Mouse (Mus musculus): ENCODE measurements at regions not wholly inside any gene's neighbourhood (a gene's known extent, or its start where the extent isn't known, plus 50 kb on each side); places are given as distances from the start of the nearest gene placed in this dataset.

DNA sequence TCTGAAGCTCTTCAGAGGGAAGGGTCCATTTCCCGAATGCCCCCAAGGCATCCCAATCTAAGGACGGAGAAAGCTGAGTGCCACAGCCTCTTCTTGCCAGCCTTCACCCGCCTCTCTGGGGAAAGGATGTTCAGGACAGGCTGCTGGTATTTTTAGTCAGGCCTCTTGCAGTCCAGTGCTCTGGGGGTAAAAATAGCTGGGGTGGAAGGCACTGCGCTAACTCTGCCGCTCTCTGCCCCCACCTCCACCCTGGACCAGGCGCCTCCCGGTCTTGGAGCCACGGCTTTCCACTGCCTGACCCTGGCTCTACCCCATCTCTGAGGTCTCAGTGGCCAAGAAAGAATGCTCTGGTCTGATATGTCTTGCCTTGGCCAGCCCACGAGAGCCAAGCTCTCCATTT is 128.9 kb downstream of the Vegfa start:
- H3K9me3 ChIP-seq, result peaks cover 5% of the 10 kb centered on the region; the same call in 1 of the 2 replicates
- no peak overlapping the region for H3K27ac ChIP-seq
- no peak overlapping the region for H3K9ac ChIP-seq
- H3K27me3 ChIP-seq, result 0 out of 2 replicates have a peak, but pooled peaks cover 4% of the 10 kb centered on the region
- ATAC-seq (ENCODE audit: low FRiP score), result no peak
- H3K36me3 ChIP-seq (replicated peaks), result no peaks in the 10 kb centered on the region
- peaks cover 7% of the 10 kb centered on the region; the same call in 1 of the 2 replicates for H3K4me1 ChIP-seq
- no peak overlapping the region for H3K4me2 ChIP-seq
- H3K4me3 ChIP-seq (replicated peaks), result no peak overlapping the region
- WGBS, result 93% methylated on average over 9 of the region's 9 CpGs

DNA sequence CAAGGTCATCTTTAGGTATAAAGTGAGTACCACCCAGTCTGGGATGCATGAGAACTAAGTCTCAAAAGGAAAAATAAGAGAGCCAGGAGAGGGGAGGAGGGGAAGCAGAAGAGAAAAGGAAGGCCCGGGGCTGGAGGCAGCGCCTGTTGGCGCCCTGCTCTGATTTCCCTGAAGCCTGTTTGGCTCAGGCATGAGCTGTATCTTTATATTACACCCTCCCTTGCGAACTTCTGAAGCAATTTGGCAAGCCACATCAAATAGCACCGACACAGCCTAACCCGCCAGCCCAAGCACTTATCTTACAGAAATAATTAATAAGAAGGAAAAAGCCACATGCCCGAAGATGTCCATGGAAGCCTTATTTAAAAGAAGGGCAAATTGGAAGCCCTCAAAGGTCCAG is 129.5 kb downstream of the Vegfa start:
- no peak for ATAC-seq (ENCODE audit: low FRiP score)
- WGBS, result 96% methylated on average over 7 of the region's 7 CpGs
- Histone ChIP-seq H3K27ac (no peak overlapping the region), H3K9me3 (peaks cover 5% of the 10 kb centered on the region; the same call in 1 of the 2 replicates), H3K27me3 (0 out of 2 replicates have a peak, but pooled peaks cover 7% of the 10 kb centered on the region), H3K4me2 (no peak overlapping the region), H3K4me1 (0 out of 2 replicates have a peak, but pooled peaks cover 3% of the 10 kb centered on the region), H3K4me3 (replicated peaks) (no peak overlapping the region), H3K9ac (no peak overlapping the region), H3K36me3 (replicated peaks) (no peaks in the 10 kb centered on the region)

DNA sequence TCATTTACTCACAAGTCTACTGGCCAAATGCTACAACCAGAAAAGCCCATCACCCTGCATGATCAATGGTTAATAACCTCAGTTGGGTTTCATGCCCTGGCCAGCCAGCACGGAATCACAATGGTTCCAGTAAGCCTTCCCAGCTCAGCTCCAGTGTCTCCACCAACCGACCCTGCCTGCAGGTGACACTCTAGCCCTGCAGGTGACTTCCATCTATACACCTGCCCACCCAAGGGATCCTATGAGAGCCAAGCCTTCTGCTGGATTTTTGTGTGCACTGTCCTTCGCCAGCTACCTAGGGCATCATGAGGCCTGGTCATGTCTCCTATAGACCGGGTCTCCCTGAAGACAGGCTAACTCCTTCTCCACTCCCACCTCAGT is 135.3 kb downstream of the Vegfa start:
- Histone ChIP-seq H3K9me3 (peaks cover 5% of the 10 kb centered on the region; the same call in 1 of the 2 replicates), H3K4me3 (replicated peaks) (no peak overlapping the region), H3K27me3 (peaks cover 12% of the 10 kb centered on the region; the same call in 1 of the 2 replicates), H3K4me2 (no peak overlapping the region), H3K9ac (no peak overlapping the region), H3K27ac (no peak overlapping the region), H3K4me1 (peaks cover 16% of the 10 kb centered on the region), H3K36me3 (replicated peaks) (no peaks in the 10 kb centered on the region)
- WGBS, result 41% methylated on average over 4 of the region's 4 CpGs
- ATAC-seq (ENCODE audit: low FRiP score), result no peak

DNA sequence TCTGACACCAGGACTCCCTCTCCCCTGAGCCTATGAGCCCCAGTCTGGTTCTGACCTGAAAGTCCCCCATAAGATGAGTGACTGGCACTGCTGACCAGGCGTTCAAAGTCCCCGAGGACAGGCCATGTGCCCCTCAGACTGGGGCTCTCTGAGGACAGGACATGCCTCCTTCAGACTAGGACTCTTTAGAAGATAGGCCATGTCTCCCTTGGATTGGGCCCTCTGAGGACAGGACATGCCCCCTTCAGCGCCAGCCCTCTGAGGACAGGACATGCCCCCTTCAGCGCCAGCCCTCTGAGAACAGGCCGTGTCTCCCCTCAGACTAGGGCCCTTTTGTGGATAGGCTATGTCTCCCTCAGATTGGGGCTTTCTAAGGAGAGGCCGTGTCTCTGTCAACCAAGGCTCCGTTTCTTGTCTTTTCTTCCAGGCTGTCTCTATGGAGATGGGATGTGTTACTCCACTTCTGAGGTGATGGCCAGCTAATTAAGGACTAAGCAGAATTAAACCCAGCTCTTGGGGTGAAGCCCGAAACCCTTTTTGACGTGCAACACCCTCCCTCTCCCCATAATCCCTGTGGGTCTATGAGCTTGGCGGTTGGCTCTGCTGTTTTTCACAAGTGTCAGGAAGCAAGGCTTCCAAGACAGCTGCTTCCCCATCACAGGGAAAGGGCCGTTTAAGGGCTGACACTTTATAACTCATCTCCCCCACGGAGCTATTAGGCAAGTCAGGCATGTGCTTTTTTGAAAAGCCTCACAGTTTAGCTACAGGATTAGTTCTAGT is 135.8 kb downstream of the Vegfa start:
- Histone ChIP-seq H3K4me2 (no peak overlapping the region), H3K27ac (0 out of 2 replicates have a peak overlapping the region, but pooled peaks have one; percentile 42), H3K27me3 (peaks cover 12% of the 10 kb centered on the region; the same call in 1 of the 2 replicates), H3K9ac (no peak overlapping the region), H3K9me3 (peaks cover 5% of the 10 kb centered on the region; the same call in 1 of the 2 replicates), H3K36me3 (replicated peaks) (no peaks in the 10 kb centered on the region), H3K4me3 (replicated peaks) (no peak overlapping the region), H3K4me1 (peaks cover 16% of the 10 kb centered on the region)
- WGBS, result 25% methylated on average over 12 of the region's 12 CpGs
- ATAC-seq (ENCODE audit: low FRiP score), result no peak

DNA sequence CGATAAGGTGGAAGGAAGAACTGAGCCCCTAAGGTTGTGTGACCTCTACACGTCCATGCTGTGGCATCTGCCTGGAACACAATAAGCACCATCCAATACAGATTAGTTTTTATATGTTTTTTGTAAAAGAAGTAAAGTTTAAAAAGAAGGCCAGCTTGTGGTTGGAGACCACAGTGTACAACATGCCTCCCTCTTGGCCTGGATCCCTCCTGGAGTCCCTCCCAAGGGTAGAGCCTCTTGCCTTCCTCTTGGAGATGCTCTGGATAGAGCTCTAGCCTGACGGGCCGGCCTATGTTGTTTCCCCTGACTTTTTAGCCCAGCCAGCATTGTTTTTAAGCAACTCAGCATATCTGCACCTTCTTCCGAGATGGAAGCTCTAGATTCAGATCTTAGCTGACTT is 138.0 kb downstream of the Vegfa start:
- Histone ChIP-seq H3K4me3 (replicated peaks) (no peak overlapping the region), H3K4me1 (peaks cover 16% of the 10 kb centered on the region), H3K9ac (no peak overlapping the region), H3K9me3 (peaks cover 1% of the 10 kb centered on the region; the same call in 1 of the 2 replicates), H3K4me2 (no peak overlapping the region), H3K27ac (no peak overlapping the region), H3K36me3 (replicated peaks) (no peaks in the 10 kb centered on the region), H3K27me3 (peaks cover 20% of the 10 kb centered on the region)
- 88% methylated on average over 5 of the region's 5 CpGs for WGBS
- ATAC-seq (ENCODE audit: low FRiP score), result no peak

DNA sequence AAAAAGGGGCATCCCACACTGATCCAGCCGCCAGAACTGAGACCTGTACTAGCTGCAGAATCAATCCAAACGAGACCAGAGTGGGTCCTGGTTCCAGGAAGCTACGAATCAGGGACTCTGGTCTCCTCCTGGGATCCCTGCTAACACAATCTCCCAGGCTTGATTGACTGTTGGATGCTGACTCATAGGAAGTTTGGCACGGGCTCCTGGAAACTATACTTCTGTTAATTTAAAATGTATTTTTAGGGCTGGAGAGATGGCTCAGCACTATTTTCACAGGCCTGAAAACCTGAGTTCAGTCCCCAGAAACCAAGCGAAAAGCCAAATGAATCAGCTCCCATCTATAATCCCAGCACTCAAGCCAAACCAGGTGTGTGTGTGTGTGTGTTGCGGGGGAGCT is 138.5 kb downstream of the Vegfa start:
- Histone ChIP-seq H3K4me3 (replicated peaks) (no peak overlapping the region), H3K4me2 (no peak overlapping the region), H3K27me3 (peaks cover 20% of the 10 kb centered on the region), H3K9me3 (no peaks in the 10 kb centered on the region), H3K9ac (no peak overlapping the region), H3K36me3 (replicated peaks) (no peaks in the 10 kb centered on the region), H3K4me1 (peaks cover 16% of the 10 kb centered on the region), H3K27ac (no peak overlapping the region)
- WGBS, result 83% methylated on average over 6 of the region's 6 CpGs
- no peak for ATAC-seq (ENCODE audit: low FRiP score)

DNA sequence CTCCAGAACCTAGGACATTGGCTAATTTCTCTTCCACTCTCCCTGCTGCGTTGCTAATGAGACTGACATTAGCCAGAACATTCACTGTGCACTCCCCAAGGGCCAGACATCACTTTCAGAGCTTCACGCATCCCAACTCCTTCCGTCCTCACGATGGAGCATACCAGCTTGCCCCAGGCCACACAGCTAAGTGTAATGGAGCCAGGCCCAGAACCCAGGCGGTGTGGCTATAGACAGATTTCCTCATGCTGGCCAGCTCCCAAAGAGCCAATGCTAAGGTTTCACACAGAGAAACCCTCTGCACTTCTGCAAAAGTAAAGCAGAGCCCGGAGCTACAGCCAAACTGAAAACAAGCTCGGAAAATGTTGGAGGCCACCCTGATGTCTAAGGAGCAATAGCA is 139.1 kb downstream of the Vegfa start:
- Histone ChIP-seq H3K27ac (no peak overlapping the region), H3K9me3 (no peaks in the 10 kb centered on the region), H3K36me3 (replicated peaks) (no peaks in the 10 kb centered on the region), H3K4me3 (replicated peaks) (no peak overlapping the region), H3K4me2 (no peak overlapping the region), H3K9ac (no peak overlapping the region), H3K27me3 (peaks cover 17% of the 10 kb centered on the region), H3K4me1 (peaks cover 16% of the 10 kb centered on the region)
- 86% methylated on average over 7 of the region's 7 CpGs for WGBS
- no peak for ATAC-seq (ENCODE audit: low FRiP score)

DNA sequence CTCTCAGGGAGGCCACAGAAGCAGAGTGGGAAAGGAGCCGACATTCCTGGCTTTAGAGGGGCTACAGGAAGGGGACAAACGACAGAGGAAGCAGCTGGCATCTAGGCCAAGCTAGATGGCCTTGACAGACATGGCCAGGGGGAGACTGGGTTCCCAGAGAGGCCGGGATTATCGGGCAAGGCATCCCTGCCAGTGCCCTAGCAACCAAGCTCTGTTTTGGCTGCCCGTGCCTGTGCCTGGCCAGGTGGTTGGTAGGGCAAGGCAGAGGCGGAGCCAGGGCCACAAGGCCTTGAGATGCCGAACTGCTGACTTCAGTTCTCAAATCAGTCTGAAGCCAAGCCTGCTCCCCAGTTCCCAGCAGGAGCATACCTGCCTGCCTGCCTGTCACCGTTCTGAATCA is 142.7 kb downstream of the Vegfa start:
- Histone ChIP-seq H3K36me3 (replicated peaks) (no peaks in the 10 kb centered on the region), H3K27ac (no peak overlapping the region), H3K4me3 (replicated peaks) (no peak overlapping the region), H3K27me3 (peaks cover 28% of the 10 kb centered on the region), H3K9me3 (no peaks in the 10 kb centered on the region), H3K4me2 (no peak overlapping the region), H3K4me1 (peaks cover 11% of the 10 kb centered on the region), H3K9ac (no peak overlapping the region)
- no peak for ATAC-seq (ENCODE audit: low FRiP score)
- 65% methylated on average over 8 of the region's 8 CpGs for WGBS

DNA sequence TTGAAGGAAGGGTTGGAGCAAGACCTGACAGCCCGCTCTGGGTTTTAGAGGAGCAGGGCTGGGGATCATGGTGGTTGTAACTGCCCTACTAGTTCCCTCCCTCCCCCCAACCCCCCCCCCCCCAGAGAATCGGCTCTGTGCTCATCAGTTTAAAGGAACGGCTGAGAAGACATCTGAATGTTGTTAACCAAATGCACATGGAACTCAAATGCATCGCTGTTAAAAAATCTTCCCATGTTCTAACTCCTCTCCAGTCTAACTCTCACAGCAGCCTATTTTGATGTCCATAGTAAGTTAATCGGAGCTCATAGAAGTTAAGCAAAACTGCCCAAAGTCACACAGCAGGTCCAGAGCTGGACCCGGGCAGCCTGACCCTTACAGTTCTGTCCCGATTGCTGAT is 143.1 kb downstream of the Vegfa start:
- peaks cover 11% of the 10 kb centered on the region for H3K4me1 ChIP-seq
- no peaks in the 10 kb centered on the region for H3K36me3 ChIP-seq (replicated peaks)
- no peak overlapping the region for H3K4me3 ChIP-seq (replicated peaks)
- no peak overlapping the region for H3K27ac ChIP-seq
- H3K27me3 ChIP-seq, result peaks cover 32% of the 10 kb centered on the region
- H3K9ac ChIP-seq, result no peak overlapping the region
- no peak overlapping the region for H3K4me2 ChIP-seq
- no peak for ATAC-seq (ENCODE audit: low FRiP score)
- H3K9me3 ChIP-seq, result no peaks in the 10 kb centered on the region
- 78% methylated on average over 7 of the region's 7 CpGs for WGBS

DNA sequence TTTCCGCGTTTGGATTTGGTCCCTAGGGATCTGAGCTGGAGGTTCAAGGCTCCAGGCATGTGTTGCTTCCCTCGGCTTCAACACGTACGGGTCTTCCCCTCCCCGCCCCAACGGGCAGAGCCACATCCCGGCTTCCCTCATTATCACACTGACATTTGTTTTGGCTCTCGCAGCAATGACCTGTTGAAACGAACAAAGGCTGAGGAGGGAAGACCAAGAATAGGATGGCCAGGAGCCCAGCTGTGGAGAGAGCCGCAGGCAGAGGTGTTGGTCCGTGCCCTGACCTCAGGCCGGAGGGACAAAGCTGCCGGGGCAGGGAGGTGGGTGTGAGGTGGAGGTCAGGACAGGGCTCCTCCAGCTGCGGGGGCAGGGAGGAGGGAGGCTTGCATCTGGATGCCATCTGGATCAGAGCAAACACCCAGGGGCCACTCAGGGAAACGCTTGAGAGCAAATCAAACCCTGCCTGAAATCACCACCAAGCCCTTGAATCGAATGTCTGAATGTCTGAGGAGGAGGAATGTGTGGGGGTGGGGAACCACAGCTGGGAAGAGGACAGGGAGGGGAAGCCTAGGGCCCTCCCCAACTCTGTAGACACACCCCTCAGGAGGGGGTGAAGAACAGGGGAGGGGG is 145.6 kb downstream of the Vegfa start:
- no peak for ATAC-seq (ENCODE audit: low FRiP score)
- Histone ChIP-seq H3K4me3 (replicated peaks) (no peak overlapping the region), H3K9ac (no peak overlapping the region), H3K4me1 (peaks cover 11% of the 10 kb centered on the region), H3K36me3 (replicated peaks) (no peaks in the 10 kb centered on the region), H3K9me3 (no peaks in the 10 kb centered on the region), H3K4me2 (no peak overlapping the region), H3K27ac (no peak overlapping the region), H3K27me3 (peaks cover 33% of the 10 kb centered on the region)
- WGBS, result 12% methylated on average over 17 of the region's 17 CpGs

DNA sequence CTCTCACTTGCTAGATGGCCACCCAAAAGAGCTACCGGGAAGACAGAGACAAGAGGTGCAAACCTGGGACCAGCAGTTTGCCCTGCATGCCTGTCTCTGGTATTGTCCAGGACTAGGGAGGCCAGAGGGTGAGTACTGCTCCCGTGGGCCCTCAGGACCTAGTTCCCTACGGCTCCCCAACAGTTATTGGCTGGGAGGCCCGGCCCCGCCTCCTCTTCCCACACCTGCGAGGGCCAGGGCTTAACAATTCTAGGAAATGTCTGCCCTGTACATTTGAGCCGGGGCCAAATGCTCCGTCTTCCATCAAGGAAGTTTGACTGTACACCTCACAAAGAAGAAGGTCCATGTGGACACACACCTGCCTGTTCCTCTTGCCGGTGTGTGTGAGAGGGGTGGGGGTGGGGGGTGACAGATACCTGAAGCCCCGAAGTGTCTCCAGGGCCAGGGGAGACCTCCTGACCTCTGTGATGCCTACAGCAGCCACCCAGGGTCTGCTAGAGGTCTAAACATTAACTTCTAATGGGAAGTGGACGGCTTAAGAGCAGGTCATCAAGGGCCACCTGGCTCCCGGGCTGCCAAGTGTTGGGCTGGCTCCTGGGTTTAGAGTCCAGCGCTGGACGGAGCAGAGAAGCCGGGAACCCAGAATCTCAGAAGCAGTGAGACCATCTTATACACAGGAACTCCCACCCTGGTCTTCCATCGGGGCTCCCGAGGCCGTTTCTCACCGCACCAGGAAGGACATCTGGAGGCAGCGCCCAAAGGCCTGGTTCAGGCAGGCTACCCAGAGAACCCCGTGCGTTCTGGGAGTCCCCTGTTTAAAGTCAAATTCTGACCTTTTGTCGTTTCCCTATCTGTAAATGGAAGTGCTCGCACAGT is 146.5 kb downstream of the Vegfa start:
- H3K4me1 ChIP-seq, result peaks cover 11% of the 10 kb centered on the region
- 73% methylated on average over 24 of the region's 24 CpGs for WGBS
- no peak overlapping the region for H3K9ac ChIP-seq
- no peak overlapping the region for H3K4me2 ChIP-seq
- H3K4me3 ChIP-seq (replicated peaks), result no peak overlapping the region
- H3K9me3 ChIP-seq, result no peaks in the 10 kb centered on the region
- ATAC-seq (ENCODE audit: low FRiP score), result no peak
- peaks cover 33% of the 10 kb centered on the region for H3K27me3 ChIP-seq
- no peak overlapping the region for H3K27ac ChIP-seq
- no peaks in the 10 kb centered on the region for H3K36me3 ChIP-seq (replicated peaks)
